Mouse (Mus musculus): Measurements from ENCODE around the gene Ncan. TPM values are rescaled to one million over a fixed set of nuclear protein-coding genes. Genes with fewer than 3 reads are reported as not detected.
A peak's percentile ranks its signal among the peaks of the same experiment; 100 is the strongest.

Gene Ncan
- total RNA-seq, 2 experiments from 2014 or later, result 0.81 to 1.2 TPM

DNA sequence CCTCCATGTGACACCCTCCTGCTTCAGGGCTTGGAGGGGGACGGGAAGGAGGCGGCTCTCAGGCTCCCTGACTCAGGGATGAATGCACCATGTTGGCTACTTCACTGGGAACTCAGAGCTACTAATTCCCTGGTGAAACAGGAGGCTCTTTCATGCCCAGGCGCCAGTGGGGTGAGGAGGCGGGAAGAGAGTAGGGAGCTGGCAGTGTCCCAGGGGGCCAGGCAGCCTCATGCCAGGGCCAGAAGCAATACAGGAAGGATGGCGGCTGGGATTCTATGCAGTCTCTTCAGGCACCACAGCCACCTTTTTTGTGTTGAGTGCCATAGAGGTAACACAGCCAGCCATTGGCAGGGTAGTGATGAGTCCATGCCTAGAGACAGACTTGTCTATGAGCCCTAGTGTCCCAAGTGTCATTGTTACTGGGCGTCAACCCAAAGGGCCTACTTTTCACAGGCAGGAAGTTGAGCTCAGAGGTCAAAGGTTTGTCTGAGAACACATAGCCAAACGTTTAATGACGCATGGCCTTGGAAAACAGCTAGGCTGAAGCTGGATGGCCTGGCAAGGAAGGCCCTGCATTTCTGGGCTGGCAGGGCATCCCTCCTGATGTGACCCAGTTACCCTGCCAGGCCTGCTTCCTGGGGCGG is 8.8 kb upstream of the Ncan start:
- peak; percentile 77 for DNase-seq

DNA sequence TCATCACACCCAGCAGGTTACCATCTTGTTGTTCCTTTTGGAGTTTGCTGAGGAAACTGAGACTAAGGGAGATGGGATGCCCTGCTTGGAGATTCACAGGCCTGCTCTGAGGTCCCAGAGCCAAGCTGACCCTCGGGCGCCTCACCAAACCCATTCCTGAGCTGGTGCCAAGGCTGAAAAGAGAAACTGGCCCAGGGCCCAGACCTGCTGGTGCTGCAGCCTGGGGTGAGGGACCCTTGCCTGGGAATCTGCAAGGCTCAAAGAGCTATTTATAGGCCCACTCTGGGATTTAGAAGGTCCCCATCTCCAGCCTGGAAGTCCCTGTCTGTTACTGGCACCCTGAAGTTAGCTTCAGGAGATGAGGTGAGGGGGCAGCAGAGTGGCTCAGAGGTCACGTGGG is 7.8 kb upstream of the Ncan start:
- DNase-seq, result peak; percentile 86

DNA sequence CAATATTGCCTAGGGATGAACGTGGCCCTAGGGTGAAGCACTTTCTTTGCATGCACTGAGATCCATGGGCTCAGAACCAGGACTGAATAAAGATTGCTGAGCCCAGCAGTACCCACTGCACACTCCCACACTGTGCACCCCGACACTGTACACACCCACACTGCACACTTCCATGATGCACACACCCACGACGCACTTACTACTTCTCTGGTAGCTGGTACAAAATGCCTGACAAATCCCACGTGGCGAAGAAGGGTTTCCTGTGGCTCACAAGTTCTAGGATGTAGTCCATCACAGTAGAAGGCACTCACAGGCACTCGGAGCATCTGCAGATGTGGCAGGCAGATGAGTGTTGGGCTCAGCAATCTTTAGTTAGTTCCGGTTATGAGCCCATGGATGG is 4.3 kb upstream of the Ncan start:
- DNase-seq, result no peak

DNA sequence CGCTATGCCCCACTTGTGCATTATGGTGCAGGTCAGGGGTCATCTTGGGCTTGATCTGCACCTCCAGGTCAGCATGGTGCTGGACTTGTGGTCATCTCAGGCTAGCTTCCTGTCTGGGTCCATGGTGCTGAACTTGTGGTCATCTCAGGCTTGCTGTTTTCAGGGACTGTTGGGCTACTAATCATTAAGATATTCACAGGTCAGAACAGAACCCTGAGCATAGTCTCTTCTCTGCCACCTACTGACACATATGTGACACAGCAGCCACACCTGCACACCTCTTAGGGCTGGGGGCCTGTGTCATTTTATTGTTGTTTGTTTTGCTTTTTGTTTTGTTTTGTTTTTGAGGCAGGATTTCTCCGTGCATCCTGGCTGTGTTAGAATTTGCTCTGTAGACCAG is 2.2 kb upstream of the Ncan start:
- no peak for DNase-seq

DNA sequence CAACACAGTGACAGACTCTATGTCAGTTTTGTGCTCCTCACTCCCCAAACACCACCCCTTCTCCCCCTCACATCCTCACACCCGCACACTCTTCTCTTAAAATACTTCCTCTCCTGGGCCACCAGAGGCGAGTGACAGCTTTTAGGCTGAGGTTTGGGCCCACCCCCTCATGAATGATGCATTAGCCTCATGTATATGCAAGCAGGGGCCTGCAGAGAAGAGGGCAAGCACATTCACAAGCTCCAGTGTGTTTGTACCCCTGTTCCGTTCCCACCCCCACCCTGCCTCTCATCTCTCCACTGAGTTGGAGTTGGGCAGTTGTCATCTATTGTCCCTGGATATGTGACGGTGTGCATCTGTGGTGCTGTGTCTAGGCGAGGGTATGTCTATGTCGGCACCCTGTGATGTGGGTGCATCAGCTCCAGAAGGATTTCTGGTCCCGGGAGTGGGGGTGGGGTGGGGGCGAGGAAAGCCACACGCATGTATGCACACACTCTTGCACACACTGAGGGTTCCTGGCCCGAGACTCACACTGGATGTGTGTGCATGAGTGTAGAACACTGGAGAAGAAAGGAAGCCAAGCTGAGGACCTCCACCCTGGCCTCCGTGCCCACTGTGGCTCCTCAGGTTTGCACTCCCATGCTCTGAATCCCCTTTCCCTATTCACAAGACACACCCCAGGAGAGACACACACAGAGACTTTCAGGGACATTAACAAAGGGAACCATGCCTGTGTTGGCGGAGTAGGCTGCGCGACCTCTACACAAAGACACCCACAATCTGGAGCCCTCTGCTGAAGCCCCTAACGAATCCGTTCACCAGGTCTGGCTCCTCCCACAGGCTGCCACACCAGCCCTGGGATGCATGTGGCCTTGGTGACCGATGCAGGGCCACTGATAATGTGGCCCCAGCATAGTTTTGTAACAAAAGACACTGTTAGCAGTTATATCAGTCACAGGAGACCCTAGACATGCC is 1.7 kb downstream of the Ncan start:
- no peak for DNase-seq

DNA sequence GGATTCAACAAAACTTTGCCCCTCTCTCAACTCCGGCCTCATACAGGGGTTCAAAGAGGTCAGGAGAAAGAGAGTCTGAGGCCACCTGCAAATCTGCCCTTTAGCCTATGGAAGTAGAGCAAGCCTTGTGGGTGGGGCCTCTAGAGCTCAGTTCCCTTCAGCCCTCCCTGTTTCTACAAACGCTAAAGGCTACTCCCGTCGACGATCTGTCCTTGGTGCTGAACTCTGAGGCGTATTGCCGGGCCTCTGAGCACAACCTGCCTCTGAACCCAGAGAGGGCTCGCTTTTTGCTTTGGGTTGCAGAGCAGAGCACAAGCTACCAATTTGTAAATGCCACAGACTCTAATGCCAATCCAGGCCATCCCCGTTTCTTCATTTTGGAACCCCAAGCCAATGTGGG is 3.1 kb downstream of the Ncan start:
- peak; percentile 67 for DNase-seq

DNA sequence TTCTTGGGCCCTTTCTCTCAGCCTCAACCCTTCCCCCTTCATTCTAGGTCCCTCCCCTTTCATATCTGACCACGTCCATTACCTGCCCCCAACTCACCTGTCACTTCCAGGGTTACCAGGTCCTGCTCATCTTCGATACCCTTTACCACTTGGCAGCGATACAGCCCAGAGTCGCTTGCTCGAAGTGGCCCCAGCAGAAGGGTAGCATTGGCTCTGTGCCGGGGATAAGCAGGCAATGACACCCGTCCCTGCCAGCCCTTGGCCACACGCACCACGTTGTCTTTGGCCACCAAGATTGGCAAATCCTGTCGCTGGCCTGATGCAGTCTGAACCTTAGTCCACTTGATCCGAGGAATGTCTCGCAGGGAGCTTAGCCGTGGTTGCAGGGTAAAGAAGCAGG is 5.8 kb downstream of the Ncan start:
- peak; percentile 28 for DNase-seq

DNA sequence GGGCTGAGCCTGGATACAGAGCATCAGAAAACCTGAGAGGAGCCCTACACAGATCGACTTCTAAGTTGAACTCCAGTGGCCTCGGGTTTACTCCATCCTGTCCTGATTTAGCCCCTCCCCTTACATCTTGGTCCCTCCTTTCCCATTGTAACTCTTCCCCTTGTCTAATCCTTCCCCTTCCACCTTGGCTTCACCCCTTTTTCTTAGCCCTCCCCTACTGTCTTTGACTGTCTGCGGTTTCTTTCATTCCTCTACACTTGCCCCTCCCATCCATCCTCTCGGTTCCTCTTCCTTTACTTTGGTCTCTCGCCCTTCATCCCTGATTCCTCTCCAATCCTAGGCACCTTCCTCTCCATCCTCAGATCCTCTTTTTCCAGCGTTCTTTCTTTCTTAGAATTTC is 6.2 kb downstream of the Ncan start:
- no peak for DNase-seq

DNA sequence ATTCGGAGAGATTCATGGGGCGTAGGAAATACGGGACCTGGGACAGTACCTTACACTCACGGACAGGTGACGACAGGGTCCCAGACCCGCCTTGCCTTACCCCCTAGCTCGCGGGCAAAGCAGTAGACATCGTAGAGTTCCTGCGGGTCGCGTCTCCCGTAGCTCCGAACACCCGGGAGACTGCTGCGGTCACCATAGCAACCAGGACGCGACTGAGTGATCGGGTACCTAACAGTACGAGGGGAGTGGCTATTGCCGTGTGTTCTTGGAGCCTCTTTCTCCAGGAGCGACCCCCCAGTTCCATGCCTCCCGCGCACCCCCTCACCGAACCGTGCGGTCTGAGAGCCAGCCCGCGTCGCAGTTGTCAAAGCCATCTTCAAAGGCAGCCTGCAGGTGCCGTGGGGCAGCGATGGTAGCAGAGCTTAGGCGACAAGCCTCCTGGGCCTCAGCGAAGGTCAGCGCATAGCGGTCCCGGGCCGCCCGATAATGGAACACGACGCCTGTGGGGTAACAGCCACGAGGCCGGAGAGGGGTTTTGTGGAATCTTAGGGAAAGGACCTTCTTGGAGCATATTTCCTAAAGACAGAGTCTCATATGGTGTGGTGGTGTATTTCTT is 8.2 kb downstream of the Ncan start:
- DNase-seq, result no peak

DNA sequence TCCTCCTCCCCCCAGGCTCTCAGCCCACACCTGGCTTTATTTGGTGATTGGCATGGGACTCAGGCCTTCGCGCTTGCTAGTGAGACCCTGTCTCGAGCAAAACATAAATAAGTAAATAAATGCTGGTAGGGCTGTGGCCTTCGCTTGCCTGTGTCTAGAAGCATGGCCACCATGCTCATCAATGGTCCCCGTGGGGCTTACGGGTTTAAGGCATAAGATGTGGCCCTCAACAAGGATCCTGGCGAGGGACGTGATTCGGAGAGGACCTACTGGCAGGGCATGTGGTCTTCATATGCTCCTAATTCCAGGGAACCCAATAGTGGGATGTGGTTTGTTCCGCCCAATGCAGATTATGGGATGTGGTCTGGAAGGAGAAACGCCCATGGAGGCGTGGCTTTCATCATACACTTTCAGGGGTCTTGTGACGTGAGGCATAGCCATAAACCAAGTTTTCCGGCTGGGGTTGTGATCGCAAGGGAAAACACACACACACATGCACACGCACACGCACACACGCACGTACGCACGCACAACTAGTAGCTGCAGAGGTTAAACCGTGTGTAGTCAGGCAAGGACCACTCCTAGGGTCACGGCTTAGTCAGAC is 9.4 kb downstream of the Ncan start:
- DNase-seq, result no peak

DNA sequence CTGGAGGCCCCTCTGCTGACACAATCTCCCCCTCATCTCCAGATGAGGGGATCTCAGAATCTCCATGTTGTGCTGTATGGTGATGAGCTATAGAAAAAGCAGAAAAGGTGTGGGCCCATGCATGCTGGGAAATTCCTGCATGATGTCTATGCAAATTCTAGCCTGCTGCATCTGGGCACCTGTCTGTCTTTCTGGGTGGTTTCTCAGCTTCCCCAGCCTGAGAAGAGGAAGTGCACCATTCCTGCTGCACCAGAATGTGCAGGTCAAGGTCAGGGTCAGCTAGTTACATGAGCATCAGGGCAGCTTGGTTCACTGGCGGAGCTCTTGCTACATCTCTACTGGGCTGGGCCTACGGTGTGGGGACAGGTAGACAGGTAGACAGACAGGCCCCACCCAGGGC is 10.2 kb downstream of the Ncan start:
- DNase-seq, result no peak

DNA sequence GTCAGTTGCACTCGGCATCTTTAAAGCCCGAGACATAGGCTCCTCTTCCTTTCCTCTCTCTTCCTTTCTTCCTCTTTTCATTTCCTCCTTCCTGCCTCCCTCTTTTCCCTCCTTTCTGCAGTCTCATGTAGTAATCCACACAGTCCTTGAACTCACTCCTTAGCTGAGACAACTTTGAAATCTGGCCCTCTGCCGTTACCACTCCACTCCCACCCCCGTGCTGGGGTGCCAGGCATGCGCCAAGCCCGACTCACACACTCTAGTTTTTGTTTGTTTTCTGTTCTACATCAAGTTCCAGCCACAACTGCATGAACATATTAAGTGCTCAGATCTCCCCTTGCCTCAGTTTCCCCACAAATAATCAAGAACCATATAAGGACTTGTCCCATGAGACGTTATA is 15.8 kb downstream of the Ncan start:
- DNase-seq, result no peak

DNA sequence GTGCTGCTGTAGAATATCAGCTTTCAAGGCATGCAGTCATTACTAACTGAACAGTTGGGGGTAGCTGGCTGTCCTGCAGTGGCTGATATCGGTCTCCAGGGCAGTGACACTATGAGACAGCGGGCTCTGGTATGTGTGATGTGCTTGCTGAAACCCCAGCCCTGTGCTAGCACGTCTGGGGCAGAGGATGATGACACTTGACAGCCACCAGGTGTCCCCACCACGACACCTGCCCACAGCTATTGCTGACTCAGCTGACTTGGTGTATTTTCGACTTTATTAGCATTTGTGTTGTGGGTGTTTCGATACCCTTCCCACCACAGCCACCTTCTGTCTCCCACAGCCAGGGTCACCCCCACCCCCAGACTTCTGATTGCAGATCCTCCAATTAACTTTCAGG is 16.2 kb downstream of the Ncan start:
- peak; percentile 53 for DNase-seq

DNA sequence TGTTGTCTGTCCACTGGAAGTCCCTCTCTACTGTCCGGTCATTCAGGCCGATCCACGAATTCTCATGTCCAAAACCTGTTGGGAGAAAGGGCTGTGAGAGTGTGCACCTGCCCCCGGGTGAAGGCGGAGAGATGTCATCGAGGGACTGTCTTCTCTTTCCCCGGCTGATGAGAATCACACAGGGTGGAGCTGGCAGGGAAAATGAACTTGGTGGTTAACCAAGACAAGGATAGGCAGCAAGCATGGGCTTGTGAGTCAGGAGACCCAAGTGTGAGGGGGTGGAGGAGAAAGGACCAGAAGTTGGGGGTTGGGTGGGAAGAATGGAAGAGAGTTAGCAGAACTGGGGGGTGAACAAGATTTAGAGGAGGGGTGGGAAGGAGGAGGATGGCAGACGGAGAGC is 20.4 kb downstream of the Ncan start:
- no peak for DNase-seq

DNA sequence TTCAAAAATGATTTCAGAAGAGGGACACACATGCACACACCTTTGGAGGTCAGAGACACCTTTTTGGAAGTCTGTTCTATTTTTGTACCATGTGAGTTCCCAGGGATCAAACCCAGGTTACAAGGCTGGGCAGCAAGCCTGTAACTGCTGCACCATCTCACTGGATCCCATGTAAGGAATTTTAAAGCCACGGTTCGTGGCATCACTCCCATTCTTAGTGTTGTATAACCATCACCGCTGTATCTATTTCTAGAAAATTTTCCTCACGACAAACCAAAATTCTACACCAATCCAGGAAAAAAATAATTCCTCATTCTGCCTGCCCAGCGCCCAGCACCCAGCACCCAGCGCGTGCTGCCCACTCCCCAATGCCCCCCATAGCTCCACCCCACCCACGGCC is 21.4 kb downstream of the Ncan start:
- DNase-seq, result no peak

DNA sequence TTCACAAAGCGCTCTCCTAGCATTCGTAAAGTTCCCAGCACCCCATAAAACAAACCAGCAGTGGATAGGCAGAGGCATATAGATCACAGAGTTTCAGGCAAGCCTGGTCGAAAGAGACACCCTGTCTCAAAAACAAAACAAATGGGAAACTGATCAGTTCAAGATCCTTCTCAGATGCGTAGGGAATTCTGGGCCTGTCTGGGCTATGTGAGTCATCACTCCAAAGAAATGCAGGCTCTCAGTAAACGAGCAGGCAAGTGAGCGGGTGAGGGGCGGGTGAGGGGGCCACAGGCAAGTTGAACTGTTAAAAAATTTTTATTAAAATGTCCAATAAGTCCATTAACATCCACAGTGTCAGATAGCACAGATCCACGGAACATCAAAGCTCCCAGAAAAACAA is 27.9 kb downstream of the Ncan start:
- DNase-seq, result no peak

DNA sequence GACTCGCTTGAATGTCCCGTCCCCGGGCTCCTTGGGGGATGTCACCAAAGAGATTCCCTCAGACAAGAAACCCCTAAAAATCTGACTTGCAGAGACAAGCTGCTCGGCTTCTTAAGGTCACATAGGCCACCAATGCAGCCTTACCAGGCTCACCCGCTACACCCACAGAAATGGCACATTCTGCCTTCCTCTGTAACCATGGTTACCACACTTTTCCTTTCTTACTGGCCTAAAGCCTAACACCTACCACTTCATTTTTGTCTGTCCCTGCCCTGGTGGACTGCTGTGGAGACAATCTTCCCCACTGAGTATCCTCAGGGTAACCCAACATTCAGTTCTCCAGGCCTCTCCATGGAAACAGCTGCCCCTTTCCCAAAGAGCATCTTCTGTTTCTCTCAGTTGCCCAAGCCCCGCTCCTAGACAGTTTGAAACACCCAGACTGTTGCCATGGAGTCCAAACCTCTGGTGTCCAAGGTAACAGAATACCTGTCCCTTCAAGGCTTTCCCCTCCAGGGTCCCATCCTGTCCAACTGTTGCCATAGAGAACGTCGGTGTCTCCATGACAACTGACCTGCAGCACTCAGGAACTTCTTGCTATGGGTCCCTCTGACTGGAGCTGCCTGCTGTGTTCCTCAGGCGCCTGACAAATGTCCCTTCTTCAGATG is 31.2 kb downstream of the Ncan start:
- DNase-seq, result no peak

DNA sequence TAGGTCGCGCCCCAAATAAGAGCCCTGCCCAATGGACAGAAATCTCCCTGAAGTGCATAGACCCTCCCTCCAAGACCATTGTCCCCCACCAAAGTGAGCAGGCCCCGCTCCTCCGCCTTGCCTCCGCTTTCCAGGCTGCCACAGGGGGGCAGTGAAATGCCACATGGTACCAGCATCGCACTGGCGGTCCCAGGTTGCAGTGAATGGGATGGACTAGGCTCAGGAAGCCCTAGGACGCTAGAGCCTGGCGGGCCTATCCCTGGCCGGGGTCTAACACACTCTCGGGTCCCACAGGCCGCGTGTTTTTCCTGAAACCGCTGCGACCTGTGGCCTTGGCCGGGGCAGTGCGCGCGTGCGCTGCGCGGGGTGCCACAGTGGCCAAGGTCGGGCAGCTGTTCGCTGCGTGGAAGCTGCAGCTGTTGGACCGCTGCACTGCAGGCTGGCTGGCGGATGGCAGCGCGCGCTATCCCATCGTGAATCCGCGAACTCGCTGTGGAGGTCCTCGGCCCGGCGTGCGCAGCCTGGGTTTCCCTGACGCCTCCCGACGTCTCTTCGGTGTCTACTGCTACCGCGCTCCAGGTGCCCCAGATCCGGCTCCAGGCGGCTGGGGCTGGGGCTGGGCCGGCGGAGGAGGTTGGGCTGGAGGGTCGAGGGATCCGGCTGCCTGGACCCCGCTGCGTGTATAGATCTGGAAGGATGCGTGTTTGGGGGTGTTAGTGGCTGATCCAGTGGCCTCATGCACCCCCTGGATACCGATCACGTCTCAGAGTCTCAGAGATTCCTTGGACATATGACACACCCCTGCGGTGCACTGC is 32.6 kb downstream of the Ncan start:
- DNase-seq, result peak; percentile 64

DNA sequence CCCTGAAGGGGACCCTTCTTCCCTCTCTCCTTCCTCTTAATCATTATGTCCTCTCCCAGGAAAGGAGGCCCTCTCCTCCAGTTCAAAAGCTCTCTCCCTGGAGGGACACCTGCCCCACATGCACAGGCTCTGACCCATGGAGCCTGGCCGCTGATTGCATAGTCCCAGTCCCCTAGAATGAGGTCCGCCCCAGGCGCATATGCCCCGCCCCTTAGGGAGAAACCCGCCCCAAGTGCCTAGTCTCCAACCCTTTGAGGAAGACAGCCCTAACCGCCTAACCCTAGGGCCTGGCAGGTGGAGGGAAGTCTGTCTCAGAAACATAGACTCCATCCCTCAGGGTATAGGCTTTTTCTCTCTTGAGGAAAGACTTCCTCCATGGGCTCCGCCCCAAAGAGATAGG is 33.4 kb downstream of the Ncan start:
- peak; percentile 14 for DNase-seq

DNA sequence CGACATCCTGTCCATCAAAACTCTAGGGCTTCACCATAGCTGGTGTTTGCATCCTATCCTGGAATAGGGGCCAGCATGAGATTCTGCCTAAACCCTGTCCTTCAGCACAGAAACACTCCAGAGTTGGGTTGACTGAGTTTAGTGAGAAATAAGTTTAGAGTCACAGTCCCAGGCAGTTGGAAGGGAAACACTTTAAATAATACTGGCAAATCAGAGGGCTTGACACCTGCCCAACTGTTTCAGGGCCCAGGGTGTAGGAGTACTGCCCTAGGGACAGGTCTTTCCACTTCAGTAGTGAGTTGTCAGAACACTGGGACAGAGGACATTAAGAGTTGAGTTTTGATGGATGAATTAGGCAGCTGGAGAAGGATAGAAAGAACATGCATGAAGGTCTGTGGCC is 34.5 kb downstream of the Ncan start:
- no peak for DNase-seq
